Mouse (Mus musculus): ENCODE measurements at regions not wholly inside any gene's neighbourhood (a gene's known extent, or its start where the extent isn't known, plus 50 kb on each side); places are given as distances from the start of the nearest gene placed in this dataset.

DNA sequence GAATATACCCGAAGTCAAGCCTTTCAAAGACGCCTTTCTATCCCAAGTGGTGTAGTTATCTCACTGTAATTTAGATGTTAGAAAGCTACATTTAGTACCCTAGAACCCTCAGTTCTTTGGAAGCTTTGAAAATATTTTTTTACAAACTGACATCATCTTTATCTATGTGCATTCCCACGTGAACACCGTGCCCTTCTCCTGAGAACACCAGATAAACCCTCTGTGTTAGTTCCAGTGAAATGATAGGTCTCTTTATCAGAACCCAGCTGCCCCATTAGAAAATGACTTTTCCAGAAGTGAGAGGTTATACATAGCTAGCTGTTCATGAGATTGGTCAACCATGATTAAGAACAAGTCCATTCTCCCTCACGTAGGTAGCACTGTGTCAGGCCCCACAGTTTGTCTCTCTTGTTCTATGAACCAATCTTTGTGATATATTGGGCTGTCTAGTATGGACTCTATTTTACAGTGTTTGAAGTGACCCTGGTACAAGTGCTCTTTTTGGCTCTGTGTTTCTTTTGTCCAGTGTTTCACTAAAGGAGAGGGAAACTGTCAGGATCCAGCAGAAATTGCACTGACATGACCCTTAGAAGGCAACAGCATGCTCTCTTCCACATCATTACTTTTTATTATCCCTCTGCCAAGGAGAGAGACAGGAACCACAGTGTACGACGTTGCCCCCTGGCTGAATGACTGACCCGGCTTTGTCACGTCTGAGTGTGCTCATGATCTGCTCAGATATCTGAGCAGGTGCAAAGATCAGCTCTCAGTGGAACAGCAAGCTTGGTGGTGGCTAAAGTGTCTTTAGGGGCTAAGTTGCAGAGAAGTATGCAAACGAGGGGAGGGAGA, 1717.9 kb upstream of the Gm7489 start:
- TF ChIP-seq CTCF (conservative IDR thresholded peaks at IDR 0.05; ENCODE audit: insufficient read depth, insufficient read length, low read depth, low read length) (no peak), POLR2A (IDR thresholded peaks at IDR 0.05; ENCODE audit: low read depth, low read length) (no peak)
